Mouse (Mus musculus) cerebellum, adult 9-10 months (tissue): ENCODE measurements around the gene Sln.

ENCODE experiments used
- DNase-seq: peaks from one replicate; pipeline ENCODE4 v3.0.0; 2022

Sln gene

GRCm38 (mm10) chr9:53849864-53850263 lies at the start of gene Sln:
Sln (plus strand) TSS chr9:53850164.
- no peak for DNase-seq

- DNase-seq: no peak
These were observed 47.0 kb upstream of the Sln start for GRCm38 (mm10) chr9:53802921-53803320.

- DNase-seq: no peak
These were observed 43.4 kb upstream of the Sln start for GRCm38 (mm10) chr9:53806496-53807086.

- DNase-seq: no peak
These were observed 36.5 kb upstream of the Sln start for GRCm38 (mm10) chr9:53813418-53813817.

GRCm38 (mm10) chr9:53818760-53819159 lies 31.2 kb upstream of the Sln start:
- DNase-seq: peak; percentile 24

GRCm38 (mm10) chr9:53825318-53825717 lies 24.6 kb upstream of the Sln start:
- DNase-seq: no peak

GRCm38 (mm10) chr9:53829081-53829865 lies 20.7 kb upstream of the Sln start:
- DNase-seq: peak; percentile 62

GRCm38 (mm10) chr9:53829866-53830209 lies 20.1 kb upstream of the Sln start:
- no peak for DNase-seq

GRCm38 (mm10) chr9:53835039-53835438 lies 14.9 kb upstream of the Sln start:
- DNase-seq: no peak

GRCm38 (mm10) chr9:53835976-53836375 lies 14.0 kb upstream of the Sln start:
- DNase-seq: no peak

GRCm38 (mm10) chr9:53838816-53839215 lies 11.1 kb upstream of the Sln start:
- DNase-seq: no peak

GRCm38 (mm10) chr9:53848548-53848947 lies 1.4 kb upstream of the Sln start:
- no peak for DNase-seq

GRCm38 (mm10) chr9:53852158-53852557 lies 2.2 kb downstream of the Sln start:
- DNase-seq: no peak

- no peak for DNase-seq
These were observed 3.7 kb downstream of the Sln start for GRCm38 (mm10) chr9:53853672-53854071.

- DNase-seq: no peak
These were observed 4.6 kb downstream of the Sln start for GRCm38 (mm10) chr9:53854525-53854924.

GRCm38 (mm10) chr9:53857864-53858263 lies 7.9 kb downstream of the Sln start:
- no peak for DNase-seq

GRCm38 (mm10) chr9:53873239-53873638 lies 23.3 kb downstream of the Sln start:
- DNase-seq: no peak

GRCm38 (mm10) chr9:53877423-53877822 lies 27.5 kb downstream of the Sln start:
- no peak for DNase-seq

- DNase-seq: no peak
These were observed 33.8 kb downstream of the Sln start for GRCm38 (mm10) chr9:53883588-53884280.

- DNase-seq: peak; percentile 52
These were observed 40.1 kb downstream of the Sln start for GRCm38 (mm10) chr9:53890075-53890474.

GRCm38 (mm10) chr9:53895827-53896226 lies 45.9 kb downstream of the Sln start:
- DNase-seq: no peak

GRCm38 (mm10) chr9:53899836-53900235 lies 49.9 kb downstream of the Sln start:
- DNase-seq: peak; percentile 36

GRCm38 (mm10) chr9:53903215-53903842 lies 53.4 kb downstream of the Sln start:
- DNase-seq: no peak
